Mouse (Mus musculus) ES-E14 (cell line): ENCODE measurements around the gene Tmed4.

Experiments
- HCFC1 ChIP-seq: IDR thresholded peaks from 2 replicates; pipeline ENCODE4 v1.6.1; 2012; ENCODE audit warnings: low read length, inconsistent platforms, borderline replicate concordance; ENCODE audit not compliant: insufficient read depth
- MAFK ChIP-seq: IDR thresholded peaks from 2 replicates; pipeline ENCODE4 v1.6.1; 2014; ENCODE audit warnings: mild to moderate bottlenecking, low read depth, low read length, inconsistent platforms; ENCODE audit not compliant: insufficient read depth
- ZC3H11A ChIP-seq: IDR thresholded peaks from 2 replicates; pipeline ENCODE4 v1.6.1; 2012; ENCODE audit warnings: low read depth, mild to moderate bottlenecking, inconsistent platforms, low read length, borderline replicate concordance
- ZNF384 ChIP-seq: IDR thresholded peaks from 2 replicates; pipeline ENCODE4 v1.6.1; 2012; ENCODE audit warnings: low read depth, low read length, inconsistent platforms

DNA sequence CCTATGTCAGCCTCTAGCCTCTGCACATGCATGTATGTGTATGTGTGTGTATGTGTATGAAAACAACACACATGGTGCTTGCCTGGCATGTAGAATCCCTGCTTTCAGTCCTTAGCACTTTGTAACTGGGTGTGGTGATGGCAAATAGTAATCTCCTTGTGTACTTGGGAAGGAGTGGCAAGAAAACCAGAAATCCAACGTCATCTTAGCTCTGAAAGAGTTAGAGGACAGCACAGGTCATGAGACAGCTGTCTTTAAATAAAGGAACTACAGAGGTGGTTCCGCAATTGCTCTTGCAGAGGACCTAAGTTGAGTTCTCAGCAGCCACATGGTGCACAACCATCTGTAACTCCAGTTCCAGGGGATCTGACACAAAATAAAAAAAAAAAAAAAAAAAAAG is 24.8 kb upstream of the Tmed4 start:
- TF ChIP-seq MAFK (no peak), ZNF384 (no peak), HCFC1 (no peak), ZC3H11A (no peak)
